Mouse (Mus musculus): Measurements from ENCODE around the gene Trim25. TPM values are rescaled to one million over a fixed set of nuclear protein-coding genes. Genes with fewer than 3 reads are reported as not detected.

Trim25 gene
- polyA plus RNA-seq, 1 experiment from 2014 or later: 23.5 TPM

DNA sequence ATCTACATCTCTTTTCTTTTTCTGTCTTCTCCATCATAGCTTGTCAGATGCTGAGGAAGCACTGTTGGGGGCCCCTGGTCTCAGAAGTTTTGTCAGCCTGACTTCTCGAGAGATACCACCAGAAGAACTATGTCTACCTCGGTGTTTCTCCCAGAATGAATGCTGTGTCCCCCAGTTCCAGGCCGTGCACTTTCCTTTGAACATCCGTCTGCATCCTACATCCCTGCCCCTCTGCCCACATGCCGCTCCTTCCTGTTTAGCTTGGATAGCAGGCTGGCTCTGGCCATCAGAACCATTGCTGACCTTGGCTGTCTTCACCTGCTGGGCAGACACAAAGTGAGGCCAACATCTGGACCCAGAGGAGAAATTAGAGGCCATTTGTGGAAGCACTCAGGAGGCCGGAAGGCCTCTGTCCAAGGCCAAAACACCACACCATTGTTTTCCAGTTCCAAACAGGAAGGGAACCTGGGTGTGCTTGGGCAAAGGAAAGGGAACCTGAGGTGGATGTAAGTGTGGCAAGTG, 68.2 kb downstream of the Trim25 start:
- no peak overlapping the region for H3K4me3 ChIP-seq (ENCODE audit: low read depth, low read length)
- TF ChIP-seq CTCF (IDR thresholded peaks at IDR 0.05): no peak
- peak; percentile 27; the same call in 1 of the 2 replicates for TF ChIP-seq EP300 (IDR thresholded peaks at IDR 0.05)
- H3K9me3 ChIP-seq (ENCODE audit: low read length): no peaks in the 10 kb centered on the region
- DNase-seq (ENCODE audit: low spot score) (no peak), ATAC-seq (peak; percentile 28)
- no peaks in the 10 kb centered on the region for H3K4me1 ChIP-seq (ENCODE audit: insufficient read depth, low read depth, low read length)
- H3K4me2 ChIP-seq (replicated peaks; ENCODE audit: low read depth, low read length): no peak overlapping the region
- 0 out of 2 replicates have a peak overlapping the region, but pooled peaks have one; percentile 20 for H3K27ac ChIP-seq (ENCODE audit: low read length)
- H3K27me3 ChIP-seq (replicated peaks; ENCODE audit: insufficient read depth, low read length): no peaks in the 10 kb centered on the region
- H3K36me3 ChIP-seq (ENCODE audit: insufficient read depth, low read length): no peaks in the 10 kb centered on the region
- 56% methylated on average over 6 of the region's 6 CpGs for WGBS
- H3K9ac ChIP-seq (replicated peaks; ENCODE audit: low read depth): no peak overlapping the region

GRCm38 (mm10) chr11:89067871-89068490, 68.8 kb downstream of the Trim25 start:
- ATAC-seq: no peak
- no peaks in the 10 kb centered on the region for H3K36me3 ChIP-seq (ENCODE audit: insufficient read depth, low read length)
- 50% methylated on average over 11 of the region's 11 CpGs for WGBS
- H3K4me2 ChIP-seq (replicated peaks; ENCODE audit: low read depth, low read length): no peak overlapping the region
- no peaks in the 10 kb centered on the region for H3K4me1 ChIP-seq (ENCODE audit: insufficient read depth, low read depth, low read length)
- TF ChIP-seq EP300 (IDR thresholded peaks at IDR 0.05) (no peak), CTCF (IDR thresholded peaks at IDR 0.05) (no peak)
- no peak for DNase-seq (ENCODE audit: low spot score)
- no peak overlapping the region for H3K9ac ChIP-seq (replicated peaks; ENCODE audit: low read depth)
- H3K27me3 ChIP-seq (replicated peaks; ENCODE audit: insufficient read depth, low read length): no peaks in the 10 kb centered on the region
- no peaks in the 10 kb centered on the region for H3K9me3 ChIP-seq (ENCODE audit: low read length)
- H3K4me3 ChIP-seq (ENCODE audit: low read depth, low read length): no peak overlapping the region
- 0 out of 2 replicates have a peak overlapping the region, but pooled peaks have one; percentile 1 for H3K27ac ChIP-seq (ENCODE audit: low read length)

DNA sequence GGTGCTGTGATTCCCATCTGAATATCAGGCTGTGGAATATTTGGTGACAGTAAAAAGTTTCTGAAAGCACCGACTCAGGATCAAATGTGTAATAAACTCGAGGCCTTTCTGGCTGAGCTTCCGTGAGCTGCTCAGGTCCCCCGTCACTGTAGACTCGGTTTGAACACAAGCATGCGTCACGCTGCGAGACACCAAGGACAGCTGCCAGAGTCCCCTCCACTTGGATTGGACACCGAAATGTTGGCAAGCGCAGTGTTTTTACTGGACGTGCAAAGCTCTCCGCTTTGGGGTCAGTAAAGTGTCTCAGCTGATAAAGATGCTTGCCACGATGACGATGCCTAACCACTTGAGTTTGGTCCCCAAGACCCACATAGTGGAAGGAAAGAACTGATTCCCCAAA, 69.5 kb downstream of the Trim25 start:
- no peak overlapping the region for H3K4me2 ChIP-seq (replicated peaks; ENCODE audit: low read depth, low read length)
- H3K27ac ChIP-seq (ENCODE audit: low read length): no peak overlapping the region
- H3K9me3 ChIP-seq (ENCODE audit: low read length): no peaks in the 10 kb centered on the region
- DNase-seq (ENCODE audit: low spot score) (no peak), ATAC-seq (no peak)
- H3K4me3 ChIP-seq (ENCODE audit: low read depth, low read length): no peak overlapping the region
- H3K36me3 ChIP-seq (ENCODE audit: insufficient read depth, low read length): no peaks in the 10 kb centered on the region
- no peaks in the 10 kb centered on the region for H3K4me1 ChIP-seq (ENCODE audit: insufficient read depth, low read depth, low read length)
- 75% methylated on average over 14 of the region's 14 CpGs for WGBS
- TF ChIP-seq CTCF (IDR thresholded peaks at IDR 0.05) (no peak), EP300 (IDR thresholded peaks at IDR 0.05) (no peak)
- H3K9ac ChIP-seq (replicated peaks; ENCODE audit: low read depth): no peak overlapping the region
- H3K27me3 ChIP-seq (replicated peaks; ENCODE audit: insufficient read depth, low read length): no peaks in the 10 kb centered on the region

DNA sequence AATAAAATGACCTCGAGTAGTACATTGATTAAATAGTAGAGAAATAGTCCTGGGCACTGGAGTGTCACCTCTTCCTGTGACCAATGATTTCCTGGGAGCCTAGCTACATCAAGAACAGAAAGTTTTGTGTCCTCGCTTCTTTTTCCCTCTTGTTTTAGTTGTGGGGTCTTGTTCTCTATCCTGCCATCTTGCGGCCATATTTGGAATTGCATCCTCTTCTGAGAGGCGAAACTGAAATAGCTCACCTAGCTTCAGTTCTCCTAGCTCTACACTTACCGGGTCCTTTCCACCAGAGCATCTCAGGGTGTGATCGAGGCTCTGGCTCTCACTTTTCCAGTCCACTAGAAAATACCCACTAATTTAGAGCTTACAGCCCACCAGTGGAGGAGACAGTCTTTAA, 70.1 kb downstream of the Trim25 start:
- WGBS: 17% methylated on average over 6 of the region's 6 CpGs
- DNase-seq (ENCODE audit: low spot score) (peak; percentile 67), ATAC-seq (no peak)
- H3K4me3 ChIP-seq (ENCODE audit: low read depth, low read length): no peak overlapping the region
- H3K4me2 ChIP-seq (replicated peaks; ENCODE audit: low read depth, low read length): no peak overlapping the region
- H3K27me3 ChIP-seq (replicated peaks; ENCODE audit: insufficient read depth, low read length): no peaks in the 10 kb centered on the region
- no peaks in the 10 kb centered on the region for H3K4me1 ChIP-seq (ENCODE audit: insufficient read depth, low read depth, low read length)
- H3K36me3 ChIP-seq (ENCODE audit: insufficient read depth, low read length): no peaks in the 10 kb centered on the region
- H3K9ac ChIP-seq (replicated peaks; ENCODE audit: low read depth): no peak overlapping the region
- no peak overlapping the region for H3K27ac ChIP-seq (ENCODE audit: low read length)
- no peaks in the 10 kb centered on the region for H3K9me3 ChIP-seq (ENCODE audit: low read length)
- TF ChIP-seq CTCF (IDR thresholded peaks at IDR 0.05): peak; percentile 87
- TF ChIP-seq EP300 (IDR thresholded peaks at IDR 0.05): no peak

Other genes starting within 250 kb of the Trim25 start
- 12.6 and 13.5 TPM in 2 replicates for gene Akap1, start 134.8 kb upstream of the Trim25 start, polyA plus RNA-seq (2015; fragmentation: Nextera tagmentation; extraction: Ambion mirVana)
- gene Scpep1, start 43.9 kb upstream of the Trim25 start, polyA plus RNA-seq (2015; fragmentation: Nextera tagmentation; extraction: Ambion mirVana): 63.0 and 68.8 TPM in 2 replicates
- gene Elobl, start 32.4 kb upstream of the Trim25 start, polyA plus RNA-seq (2015; fragmentation: Nextera tagmentation; extraction: Ambion mirVana): not detected in 2 replicates
- gene Coil, start 29.1 kb upstream of the Trim25 start, polyA plus RNA-seq (2015; fragmentation: Nextera tagmentation; extraction: Ambion mirVana): 5.6 and 5.8 TPM in 2 replicates
- gene Dgke, start 67.5 kb downstream of the Trim25 start, polyA plus RNA-seq (2015; fragmentation: Nextera tagmentation; extraction: Ambion mirVana): 3.4 and 3.6 TPM in 2 replicates
- gene Gm525, start 74.5 kb downstream of the Trim25 start, polyA plus RNA-seq (2015; fragmentation: Nextera tagmentation; extraction: Ambion mirVana): 0.25 and 0.27 TPM in 2 replicates

All from lung, postnatal 0 days (tissue).